Mouse (Mus musculus) limb, embryonic 13.5 days (tissue): ENCODE measurements around the gene Gpc6. TPM values are rescaled to one million over a fixed set of nuclear protein-coding genes. Genes with fewer than 3 reads are reported as not detected.

Experiments used
- ATAC-seq: fragments of 200-750 bp; cut with Nextera tagmentation; 2 replicates; pipeline ENCODE4 v1.8.0; 2017; ENCODE audit warnings: low read depth, moderate number of reproducible peaks, moderate TSS enrichment; ENCODE audit not compliant: low FRiP score
- H3K27ac ChIP-seq: fragments of 300-500 bp; sonication (generic); 2 replicates; pipeline ENCODE4 v1.5.1; 2015; ENCODE audit warnings: inconsistent platforms, mild to moderate bottlenecking, moderate library complexity
- H3K27me3 ChIP-seq: fragments of 300-500 bp; sonication (generic); 2 replicates; pipeline ENCODE4 v1.6.1; 2015; ENCODE audit warnings: mild to moderate bottlenecking, inconsistent platforms
- H3K36me3 ChIP-seq: fragments of 300-500 bp; sonication (generic); 2 replicates; pipeline ENCODE4 v1.6.1; 2015; ENCODE audit warnings: inconsistent platforms, mild to moderate bottlenecking, moderate library complexity
- H3K4me1 ChIP-seq: fragments of 300-500 bp; sonication (generic); 2 replicates; pipeline ENCODE4 v1.6.1; 2015; ENCODE audit warnings: inconsistent platforms
- H3K4me2 ChIP-seq: fragments of 300-500 bp; sonication (generic); replicated peaks from 2 replicates; pipeline ENCODE4 v1.6.1; 2015; ENCODE audit warnings: inconsistent platforms, mild to moderate bottlenecking, moderate library complexity
- H3K4me3 ChIP-seq: fragments of 300-500 bp; sonication (generic); 2 replicates; pipeline ENCODE4 v1.5.1; 2015; ENCODE audit warnings: moderate library complexity, mild to moderate bottlenecking, inconsistent platforms
- H3K9ac ChIP-seq: fragments of 300-500 bp; sonication (generic); 2 replicates; pipeline ENCODE4 v1.6.1; 2015; ENCODE audit warnings: mild to moderate bottlenecking, inconsistent platforms
- H3K9me3 ChIP-seq: fragments of 300-500 bp; sonication (generic); 2 replicates; pipeline ENCODE4 v1.6.1; 2016; ENCODE audit warnings: inconsistent platforms
- WGBS: fragments of 180-500 bp; shearing (Covaris S2); methylation state at CpG from one replicate; pipeline ENCODE4 v1.1.7; 2015; 5-methylcytosine and 5-hydroxymethylcytosine counted together
- polyA plus RNA-seq: library from polyadenylated mRNA; unstranded; fragments of >200 nt; fragmentation: Nextera tagmentation; extraction: Ambion mirVana; gene quantifications from 2 replicates; pipeline ENCODE4 v1.2.1, GENCODE M21; 2015

Gpc6 gene
- polyA plus RNA-seq, 1 experiment from 2014 or later, result 59.6 TPM

DNA sequence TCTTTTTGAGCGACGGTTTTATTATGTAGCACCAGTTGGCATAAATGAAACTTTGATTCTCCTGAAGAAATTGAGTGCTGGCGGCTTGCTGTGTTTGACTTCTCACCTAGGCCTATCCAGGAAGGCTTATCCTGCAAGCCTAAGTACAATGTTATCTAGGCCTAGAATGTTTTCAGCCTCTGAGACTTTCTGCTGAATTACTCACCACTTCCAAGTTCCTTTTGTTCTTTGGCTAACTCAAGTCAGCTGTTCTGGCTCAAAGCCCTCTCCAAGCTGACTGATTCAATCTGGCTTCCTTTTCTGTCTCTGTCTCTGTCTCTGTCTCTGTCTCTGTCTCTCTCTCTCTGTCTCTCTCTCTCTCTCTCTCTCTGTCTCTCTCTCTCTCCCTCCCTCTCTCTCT, 188.0 kb downstream of the Gpc6 start:
- H3K9me3 ChIP-seq, result no peaks in the 10 kb centered on the region
- H3K9ac ChIP-seq, result no peak overlapping the region
- no peak overlapping the region for H3K4me3 ChIP-seq
- WGBS, result 87% methylated on average over 3 of the region's 3 CpGs
- no peaks in the 10 kb centered on the region for H3K36me3 ChIP-seq
- H3K27me3 ChIP-seq, result no peaks in the 10 kb centered on the region
- H3K4me1 ChIP-seq, result no peaks in the 10 kb centered on the region
- ATAC-seq, result no peak
- H3K27ac ChIP-seq, result no peak overlapping the region
- no peak overlapping the region for H3K4me2 ChIP-seq

- no peak overlapping the region for H3K9ac ChIP-seq
- no peaks in the 10 kb centered on the region for H3K9me3 ChIP-seq
- no peak overlapping the region for H3K4me2 ChIP-seq
- ATAC-seq, result no peak
- H3K4me1 ChIP-seq, result peaks cover 4% of the 10 kb centered on the region; the same call in 1 of the 2 replicates
- no peaks in the 10 kb centered on the region for H3K27me3 ChIP-seq
- WGBS, result 68% methylated on average over 1 of the region's 1 CpGs
- H3K4me3 ChIP-seq, result no peak overlapping the region
- no peak overlapping the region for H3K27ac ChIP-seq
- no peaks in the 10 kb centered on the region for H3K36me3 ChIP-seq
These were observed 196.9 kb downstream of the Gpc6 start for GRCm38 (mm10) chr14:117122036-117122435.

DNA sequence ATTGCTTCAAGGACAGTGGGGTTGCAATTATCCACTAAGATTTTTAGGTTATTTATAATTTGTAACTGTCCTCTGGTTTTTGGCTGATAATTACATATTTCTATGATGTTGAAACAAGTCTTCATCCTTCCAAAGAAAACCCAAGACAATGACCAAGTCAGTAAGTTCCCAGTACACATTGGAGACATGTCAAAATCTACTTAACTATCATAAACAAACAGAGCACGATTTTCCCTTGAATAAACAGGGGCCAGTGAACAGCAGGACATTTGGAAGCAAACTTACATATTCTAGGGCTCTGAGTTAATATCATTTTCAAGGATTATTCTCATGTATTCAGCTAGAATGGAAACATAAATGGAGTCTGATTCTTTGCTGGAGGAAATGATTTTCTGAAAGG, 205.2 kb downstream of the Gpc6 start:
- ATAC-seq, result no peak
- no peak overlapping the region for H3K27ac ChIP-seq
- H3K4me1 ChIP-seq, result no peaks in the 10 kb centered on the region
- 79% methylated on average over 1 of the region's 1 CpGs for WGBS
- no peaks in the 10 kb centered on the region for H3K9me3 ChIP-seq
- no peaks in the 10 kb centered on the region for H3K36me3 ChIP-seq
- H3K27me3 ChIP-seq, result no peaks in the 10 kb centered on the region
- H3K4me2 ChIP-seq, result no peak overlapping the region
- no peak overlapping the region for H3K9ac ChIP-seq
- no peak overlapping the region for H3K4me3 ChIP-seq

- ATAC-seq, result no peak
- Histone ChIP-seq H3K4me1 (no peaks in the 10 kb centered on the region), H3K36me3 (no peaks in the 10 kb centered on the region), H3K4me3 (no peak overlapping the region), H3K4me2 (no peak overlapping the region), H3K9me3 (no peaks in the 10 kb centered on the region), H3K9ac (no peak overlapping the region), H3K27me3 (no peaks in the 10 kb centered on the region), H3K27ac (no peak overlapping the region)
- 93% methylated on average over 1 of the region's 1 CpGs for WGBS
These were observed 206.2 kb downstream of the Gpc6 start for GRCm38 (mm10) chr14:117131324-117131723.

GRCm38 (mm10) chr14:117141077-117141848, 216.1 kb downstream of the Gpc6 start:
- ATAC-seq, result 0 out of 2 replicates have a peak, but pooled peaks have one; percentile 64
- H3K36me3 ChIP-seq, result no peaks in the 10 kb centered on the region
- H3K27me3 ChIP-seq, result no peaks in the 10 kb centered on the region
- H3K9ac ChIP-seq, result no peak overlapping the region
- H3K4me1 ChIP-seq, result peaks cover 26% of the 10 kb centered on the region
- H3K9me3 ChIP-seq, result no peaks in the 10 kb centered on the region
- WGBS, result 43% methylated on average over 6 of the region's 6 CpGs
- no peak overlapping the region for H3K4me3 ChIP-seq
- no peak overlapping the region for H3K4me2 ChIP-seq
- H3K27ac ChIP-seq, result no peak overlapping the region

- WGBS, result 39% methylated on average over 4 of the region's 4 CpGs
- Histone ChIP-seq H3K36me3 (no peaks in the 10 kb centered on the region), H3K27me3 (no peaks in the 10 kb centered on the region), H3K4me3 (no peak overlapping the region), H3K27ac (peak overlapping the region; percentile 44; the same call in 1 of the 2 replicates), H3K4me2 (no peak overlapping the region), H3K9ac (no peak overlapping the region), H3K9me3 (no peaks in the 10 kb centered on the region), H3K4me1 (peaks cover 23% of the 10 kb centered on the region)
- peak; percentile 58; the same call in 1 of the 2 replicates for ATAC-seq
These were observed 221.0 kb downstream of the Gpc6 start for GRCm38 (mm10) chr14:117146089-117146488.

DNA sequence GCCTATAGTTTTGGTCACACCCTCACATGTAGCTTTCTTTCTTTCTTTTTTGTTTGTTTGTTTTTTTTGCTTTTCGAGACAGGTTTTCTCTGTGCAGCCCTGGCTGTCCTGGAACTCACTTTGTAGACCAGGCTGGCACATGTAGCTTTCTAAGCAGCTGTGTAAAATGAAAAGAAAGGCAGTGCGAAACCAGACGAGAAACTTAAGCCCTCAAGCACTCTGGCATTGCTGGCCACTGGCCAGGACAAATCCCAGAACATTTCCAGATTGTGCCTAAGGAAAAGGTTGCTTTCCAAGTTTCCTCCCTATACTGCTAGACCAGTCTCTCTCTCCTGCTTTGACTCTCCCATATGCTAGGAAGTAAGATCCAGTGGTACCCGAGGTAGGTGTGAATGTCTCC, 221.6 kb downstream of the Gpc6 start:
- H3K27me3 ChIP-seq, result no peaks in the 10 kb centered on the region
- H3K36me3 ChIP-seq, result no peaks in the 10 kb centered on the region
- H3K4me2 ChIP-seq, result no peak overlapping the region
- peak overlapping the region; percentile 44; the same call in 1 of the 2 replicates for H3K27ac ChIP-seq
- no peak overlapping the region for H3K9ac ChIP-seq
- H3K9me3 ChIP-seq, result no peaks in the 10 kb centered on the region
- no peak overlapping the region for H3K4me3 ChIP-seq
- ATAC-seq, result no peak; the same call in 1 of the 2 replicates
- WGBS, result 48% methylated on average over 4 of the region's 4 CpGs
- peaks cover 18% of the 10 kb centered on the region for H3K4me1 ChIP-seq

DNA sequence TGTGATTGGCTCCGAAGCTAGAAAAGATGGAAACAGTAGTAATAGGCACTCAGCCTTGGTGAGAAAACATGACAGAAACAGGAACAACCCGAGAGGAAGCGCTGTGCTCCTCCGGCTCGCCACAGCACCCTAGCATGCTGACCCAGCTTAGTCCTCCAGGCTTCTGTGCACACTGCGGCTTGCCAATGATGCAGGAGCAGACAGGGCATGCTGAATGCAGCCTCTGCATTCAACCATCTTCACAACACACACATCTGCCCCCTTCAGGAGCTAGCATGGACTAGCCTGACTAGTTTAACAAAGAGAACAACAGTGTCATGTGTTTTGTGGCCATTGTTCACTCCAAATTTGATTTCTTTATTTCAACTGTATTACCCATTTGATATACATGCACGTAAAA, 226.5 kb downstream of the Gpc6 start:
- Histone ChIP-seq H3K36me3 (no peaks in the 10 kb centered on the region), H3K27me3 (no peaks in the 10 kb centered on the region), H3K9ac (no peak overlapping the region), H3K9me3 (no peaks in the 10 kb centered on the region), H3K4me1 (peaks cover 4% of the 10 kb centered on the region; the same call in 1 of the 2 replicates), H3K27ac (no peak overlapping the region), H3K4me2 (no peak overlapping the region), H3K4me3 (no peak overlapping the region)
- no peak for ATAC-seq
- WGBS, result 93% methylated on average over 7 of the region's 7 CpGs

GRCm38 (mm10) chr14:117155884-117156465, 230.9 kb downstream of the Gpc6 start:
- Histone ChIP-seq H3K36me3 (no peaks in the 10 kb centered on the region), H3K4me2 (no peak overlapping the region), H3K27me3 (no peaks in the 10 kb centered on the region), H3K27ac (no peak overlapping the region), H3K9me3 (no peaks in the 10 kb centered on the region), H3K4me1 (no peaks in the 10 kb centered on the region), H3K9ac (no peak overlapping the region), H3K4me3 (no peak overlapping the region)
- WGBS, result 89% methylated on average over 14 of the region's 14 CpGs
- no peak for ATAC-seq

GRCm38 (mm10) chr14:117157426-117157825, 232.3 kb downstream of the Gpc6 start:
- no peak for ATAC-seq
- no peak overlapping the region for H3K4me3 ChIP-seq
- no peaks in the 10 kb centered on the region for H3K4me1 ChIP-seq
- H3K9ac ChIP-seq, result no peak overlapping the region
- no peaks in the 10 kb centered on the region for H3K36me3 ChIP-seq
- H3K9me3 ChIP-seq, result no peaks in the 10 kb centered on the region
- H3K27me3 ChIP-seq, result no peaks in the 10 kb centered on the region
- WGBS, result 81% methylated on average over 3 of the region's 3 CpGs
- H3K27ac ChIP-seq, result no peak overlapping the region
- H3K4me2 ChIP-seq, result no peak overlapping the region

- no peaks in the 10 kb centered on the region for H3K9me3 ChIP-seq
- no peak overlapping the region for H3K4me3 ChIP-seq
- H3K9ac ChIP-seq, result no peak overlapping the region
- no peaks in the 10 kb centered on the region for H3K27me3 ChIP-seq
- H3K36me3 ChIP-seq, result no peaks in the 10 kb centered on the region
- 98% methylated on average over 5 of the region's 5 CpGs for WGBS
- no peak for ATAC-seq
- H3K4me2 ChIP-seq, result no peak overlapping the region
- no peaks in the 10 kb centered on the region for H3K4me1 ChIP-seq
- H3K27ac ChIP-seq, result no peak overlapping the region
These were observed 241.2 kb downstream of the Gpc6 start for GRCm38 (mm10) chr14:117166350-117166749.

DNA sequence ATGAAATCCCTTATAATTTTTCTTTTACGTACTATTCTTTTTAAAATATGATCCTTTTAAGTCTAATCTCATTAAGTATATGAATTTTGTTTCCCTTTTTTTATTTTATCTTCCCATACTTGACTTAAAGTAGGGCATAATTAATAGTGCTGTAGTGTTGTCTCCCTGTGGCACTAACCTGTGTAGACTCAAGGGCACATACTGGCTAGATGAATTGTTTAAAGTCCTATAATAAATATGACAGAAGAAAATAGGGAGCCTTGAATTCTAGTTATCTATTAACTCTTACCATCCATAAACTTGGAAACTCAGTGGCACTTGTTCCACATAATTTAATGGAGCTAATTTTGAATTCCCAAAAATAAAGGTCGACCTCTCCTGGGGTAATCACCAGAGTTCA, 268.2 kb downstream of the Gpc6 start:
- no peak overlapping the region for H3K9ac ChIP-seq
- H3K4me3 ChIP-seq, result no peak overlapping the region
- no peaks in the 10 kb centered on the region for H3K36me3 ChIP-seq
- H3K27me3 ChIP-seq, result no peaks in the 10 kb centered on the region
- WGBS, result 90% methylated on average over 2 of the region's 2 CpGs
- no peak overlapping the region for H3K27ac ChIP-seq
- H3K4me1 ChIP-seq, result no peaks in the 10 kb centered on the region
- ATAC-seq, result no peak
- H3K4me2 ChIP-seq, result no peak overlapping the region
- no peaks in the 10 kb centered on the region for H3K9me3 ChIP-seq
